Mouse (Mus musculus) heart, postnatal 0 days (tissue): Measurements from ENCODE around the gene Mid1.

ENCODE experiments used
- CTCF ChIP-seq: IDR thresholded peaks from 2 replicates; pipeline ENCODE4 v1.5.1; 2016; ENCODE audit warnings: antibody characterized with exemption, control low read depth, low read depth
- EP300 ChIP-seq: IDR thresholded peaks from 2 replicates; pipeline ENCODE4 v1.6.1; 2016; ENCODE audit warnings: antibody characterized with exemption, low read depth

- TF ChIP-seq CTCF (no peak), EP300 (no peak)
These were observed 205.5 kb downstream of the Mid1 start for GRCm38 (mm10) chrX:169890541-169890940.
